Mouse (Mus musculus) ES-Bruce4 (cell line): ENCODE data around the gene Prkch. TPM values are rescaled to one million over a fixed set of nuclear protein-coding genes. Genes with fewer than 3 reads are reported as not detected.

Experiments used
- H3K27ac ChIP-seq: 2 replicates; pipeline ENCODE4 v1.5.1; 2012; ENCODE audit warnings: low read length, inconsistent platforms; ENCODE audit not compliant: insufficient read depth
- H3K27me3 ChIP-seq: 2 replicates; pipeline ENCODE4 v1.6.1; 2012; ENCODE audit warnings: mild to moderate bottlenecking, low read length, inconsistent platforms; ENCODE audit not compliant: control insufficient read depth, poor library complexity, insufficient read depth, severe bottlenecking
- H3K36me3 ChIP-seq: 2 replicates; pipeline ENCODE4 v1.6.1; 2012; ENCODE audit warnings: inconsistent platforms, mild to moderate bottlenecking, low read length, moderate library complexity; ENCODE audit not compliant: control insufficient read depth, poor library complexity, insufficient read depth, severe bottlenecking
- H3K4me1 ChIP-seq: one replicate; pipeline ENCODE4 v1.8.1; 2011; ENCODE audit warnings: low read length; ENCODE audit not compliant: control insufficient read depth, insufficient read depth
- H3K4me3 ChIP-seq: 2 replicates; pipeline ENCODE4 v1.5.1; 2011; ENCODE audit warnings: low read depth, mild to moderate bottlenecking, low read length
- H3K9ac ChIP-seq: 2 replicates; pipeline ENCODE4 v1.6.1; 2012; ENCODE audit warnings: low read depth, mild to moderate bottlenecking, inconsistent platforms; ENCODE audit not compliant: poor library complexity, severe bottlenecking
- H3K9me3 ChIP-seq: replicated peaks from 2 replicates; pipeline ENCODE4 v1.6.1; 2012; ENCODE audit warnings: mild to moderate bottlenecking, low read length, inconsistent platforms; ENCODE audit not compliant: control insufficient read depth, poor library complexity, insufficient read depth, severe bottlenecking
- CTCF ChIP-seq: IDR thresholded peaks from one replicate; pipeline ENCODE4 v1.8.1; 2011; ENCODE audit warnings: low read depth, low read length
- EP300 ChIP-seq: IDR thresholded peaks from 2 replicates; pipeline ENCODE4 v1.6.1; 2011; ENCODE audit warnings: low read depth, low read length; ENCODE audit not compliant: insufficient read depth
- POLR2A ChIP-seq: IDR thresholded peaks from one replicate; pipeline ENCODE4 v1.8.1; 2011; ENCODE audit warnings: low read length; ENCODE audit not compliant: insufficient read depth
- polyA plus RNA-seq: library from polyadenylated mRNA; stranded (reverse); fragments of >200 nt; gene quantifications from 2 replicates; pipeline ENCODE4 v1.2.4, GENCODE M21; 2011; ENCODE audit warnings: low read depth; ENCODE audit not compliant: missing spikeins, insufficient read depth, insufficient read length

Gene Prkch
- polyA plus RNA-seq, 1 experiment = 1.8 TPM

- no peak for TF ChIP-seq POLR2A
- Histone ChIP-seq H3K9ac (no peak overlapping the region), H3K27me3 (no peaks in the 10 kb centered on the region), H3K9me3 (no peaks in the 10 kb centered on the region), H3K36me3 (no peaks in the 10 kb centered on the region), H3K4me1 (no peaks in the 10 kb centered on the region), H3K27ac (no peak overlapping the region), H3K4me3 (no peak overlapping the region)
Observed at GRCm38 (mm10) chr12:73594177-73594745, 9.7 kb downstream of the Prkch start.

- no peaks in the 10 kb centered on the region for H3K4me1 ChIP-seq
- H3K4me3 ChIP-seq = no peak overlapping the region
- no peaks in the 10 kb centered on the region for H3K36me3 ChIP-seq
- no peaks in the 10 kb centered on the region for H3K27me3 ChIP-seq
- TF ChIP-seq EP300 (no peak), POLR2A (no peak), CTCF (no peak)
- H3K9ac ChIP-seq = no peak overlapping the region
- no peak overlapping the region for H3K27ac ChIP-seq
- H3K9me3 ChIP-seq = no peaks in the 10 kb centered on the region
Observed at GRCm38 (mm10) chr12:73595226-73595625, 10.6 kb downstream of the Prkch start.

- no peak overlapping the region for H3K9ac ChIP-seq
- no peaks in the 10 kb centered on the region for H3K9me3 ChIP-seq
- no peaks in the 10 kb centered on the region for H3K4me1 ChIP-seq
- no peak for TF ChIP-seq CTCF
- no peak for TF ChIP-seq EP300
- TF ChIP-seq POLR2A = no peak
- no peaks in the 10 kb centered on the region for H3K27me3 ChIP-seq
- H3K4me3 ChIP-seq = no peak overlapping the region
- no peaks in the 10 kb centered on the region for H3K36me3 ChIP-seq
- no peak overlapping the region for H3K27ac ChIP-seq
Observed at GRCm38 (mm10) chr12:73598241-73598640, 13.6 kb downstream of the Prkch start.

GRCm38 (mm10) chr12:73600457-73600856, 15.9 kb downstream of the Prkch start:
- H3K27ac ChIP-seq = no peak overlapping the region
- H3K9me3 ChIP-seq = no peaks in the 10 kb centered on the region
- H3K9ac ChIP-seq = no peak overlapping the region
- H3K4me1 ChIP-seq = no peaks in the 10 kb centered on the region
- H3K36me3 ChIP-seq = no peaks in the 10 kb centered on the region
- H3K27me3 ChIP-seq = no peaks in the 10 kb centered on the region
- 0 out of 2 replicates have a peak, but pooled peaks have one; percentile 10 for TF ChIP-seq EP300
- TF ChIP-seq CTCF = no peak
- no peak for TF ChIP-seq POLR2A
- no peak overlapping the region for H3K4me3 ChIP-seq

- H3K27ac ChIP-seq = no peak overlapping the region
- no peaks in the 10 kb centered on the region; the same call in 1 of the 2 replicates for H3K27me3 ChIP-seq
- no peak overlapping the region for H3K4me3 ChIP-seq
- H3K9me3 ChIP-seq = no peaks in the 10 kb centered on the region
- TF ChIP-seq EP300 (no peak), POLR2A (no peak), CTCF (no peak)
- H3K36me3 ChIP-seq = no peaks in the 10 kb centered on the region
- no peaks in the 10 kb centered on the region for H3K4me1 ChIP-seq
- no peak overlapping the region for H3K9ac ChIP-seq
Observed at GRCm38 (mm10) chr12:73602974-73603373, 18.4 kb downstream of the Prkch start.

GRCm38 (mm10) chr12:73603653-73604052, 19.1 kb downstream of the Prkch start:
- H3K4me3 ChIP-seq = no peak overlapping the region
- no peaks in the 10 kb centered on the region; the same call in 1 of the 2 replicates for H3K27me3 ChIP-seq
- H3K36me3 ChIP-seq = no peaks in the 10 kb centered on the region
- no peak overlapping the region for H3K27ac ChIP-seq
- no peak for TF ChIP-seq CTCF
- no peak for TF ChIP-seq EP300
- TF ChIP-seq POLR2A = no peak
- H3K4me1 ChIP-seq = no peaks in the 10 kb centered on the region
- H3K9ac ChIP-seq = no peak overlapping the region
- no peaks in the 10 kb centered on the region for H3K9me3 ChIP-seq
